Mouse (Mus musculus) lung, adult 2 months (tissue): ENCODE measurements at regions not wholly inside any gene's neighbourhood (a gene's known extent, or its start where the extent isn't known, plus 50 kb on each side); places are given as distances from the start of the nearest gene placed in this dataset.

Experiments
- DNase-seq: peaks from one replicate; pipeline ENCODE4 v3.0.0; 2022
- H3K4me1 ChIP-seq: fragments of 200-500 bp; 2 replicates; pipeline ENCODE4 v1.6.1; 2011; ENCODE audit warnings: low read length; ENCODE audit not compliant: control insufficient read depth, insufficient read depth
- H3K4me3 ChIP-seq: fragments of 200-500 bp; replicated peaks from 2 replicates; pipeline ENCODE3; 2011; ENCODE audit warnings: low read depth, mild to moderate bottlenecking, control low read depth, low read length; ENCODE audit errors: extremely low read depth
- CTCF ChIP-seq: fragments of 200-500 bp; IDR thresholded peaks from 2 replicates; pipeline ENCODE4 v1.5.1; 2011; ENCODE audit warnings: mild to moderate bottlenecking, low read length, control low read depth; ENCODE audit not compliant: insufficient read depth
- POLR2A ChIP-seq: fragments of 200-500 bp; IDR thresholded peaks from 2 replicates; pipeline ENCODE4 v1.6.1; 2011; ENCODE audit warnings: low read depth, mild to moderate bottlenecking, control low read depth, low read length, borderline replicate concordance; ENCODE audit errors: extremely low read depth
- WGBS: fragments of 180-500 bp; shearing (Covaris S2); methylation state at CpG from one replicate; pipeline ENCODE4 v1.1.7; 2018; 5-methylcytosine and 5-hydroxymethylcytosine counted together

GRCm38 (mm10) chr8:92302694-92303093 is 54.7 kb upstream of the Irx5 start:
- no peaks in the 10 kb centered on the region for H3K4me1 ChIP-seq
- TF ChIP-seq POLR2A (no peak), CTCF (no peak)
- H3K4me3 ChIP-seq, result no peak overlapping the region
- WGBS, result 59% methylated on average over 7 of the region's 7 CpGs
- no peak for DNase-seq

GRCm38 (mm10) chr8:92301029-92301428 is 56.4 kb upstream of the Irx5 start:
- H3K4me1 ChIP-seq, result no peaks in the 10 kb centered on the region
- TF ChIP-seq CTCF (no peak), POLR2A (no peak)
- no peak for DNase-seq
- H3K4me3 ChIP-seq, result no peak overlapping the region
- 79% methylated on average over 3 of the region's 3 CpGs for WGBS

- Histone ChIP-seq H3K4me1 (no peaks in the 10 kb centered on the region), H3K4me3 (no peak overlapping the region)
- no peak for DNase-seq
- TF ChIP-seq POLR2A (no peak), CTCF (no peak)
- 70% methylated on average over 26 of the region's 26 CpGs for WGBS
These were observed 70.3 kb upstream of the Irx5 start for GRCm38 (mm10) chr8:92286841-92287811.

- DNase-seq, result no peak
These were observed 81.7 kb upstream of the Irx5 start for GRCm38 (mm10) chr8:92275755-92276154.

GRCm38 (mm10) chr8:92272726-92273125 is 84.7 kb upstream of the Irx5 start:
- no peak for TF ChIP-seq CTCF
- TF ChIP-seq POLR2A, result no peak
- no peak for DNase-seq
- Histone ChIP-seq H3K4me1 (no peaks in the 10 kb centered on the region), H3K4me3 (no peak overlapping the region)
- WGBS, result 93% methylated on average over 1 of the region's 1 CpGs

More at GRCm38 (mm10) chr8:92275755-92276154, 81.7 kb upstream of the Irx5 start:
- H3K4me3 ChIP-seq, result no peak overlapping the region
- WGBS, result 88% methylated on average over 5 of the region's 5 CpGs
- TF ChIP-seq CTCF, result no peak
- no peak for TF ChIP-seq POLR2A
- H3K4me1 ChIP-seq, result no peaks in the 10 kb centered on the region

GRCm38 (mm10) chr8:92272073-92272472 is 85.4 kb upstream of the Irx5 start:
- no peak overlapping the region for H3K4me3 ChIP-seq
- TF ChIP-seq CTCF (no peak), POLR2A (no peak)
- WGBS, result 75% methylated on average over 5 of the region's 5 CpGs
- no peaks in the 10 kb centered on the region for H3K4me1 ChIP-seq
- DNase-seq, result no peak

GRCm38 (mm10) chr8:92270636-92271035 is 86.8 kb upstream of the Irx5 start:
- Histone ChIP-seq H3K4me3 (no peak overlapping the region), H3K4me1 (no peaks in the 10 kb centered on the region)
- TF ChIP-seq POLR2A (no peak), CTCF (no peak)
- no peak for DNase-seq

GRCm38 (mm10) chr8:92267415-92267814 is 90.0 kb upstream of the Irx5 start:
- 70% methylated on average over 6 of the region's 6 CpGs for WGBS
- no peaks in the 10 kb centered on the region for H3K4me1 ChIP-seq
- TF ChIP-seq CTCF, result no peak
- TF ChIP-seq POLR2A, result no peak
- H3K4me3 ChIP-seq, result no peak overlapping the region
- no peak for DNase-seq

- H3K4me3 ChIP-seq, result no peak overlapping the region
- TF ChIP-seq CTCF (no peak), POLR2A (no peak)
- DNase-seq, result no peak
- H3K4me1 ChIP-seq, result no peaks in the 10 kb centered on the region
- 86% methylated on average over 8 of the region's 8 CpGs for WGBS
These were observed 97.4 kb upstream of the Irx5 start for GRCm38 (mm10) chr8:92260056-92260455.

- TF ChIP-seq POLR2A (no peak), CTCF (no peak)
- Histone ChIP-seq H3K4me3 (no peak overlapping the region), H3K4me1 (no peaks in the 10 kb centered on the region)
- no peak for DNase-seq
- WGBS, result 33% methylated on average over 6 of the region's 6 CpGs
These were observed 99.2 kb upstream of the Irx5 start for GRCm38 (mm10) chr8:92258258-92258657.
